Mouse (Mus musculus) spleen, adult 2 months (tissue): ENCODE data around the gene Prl8a1. TPM values are rescaled to one million over a fixed set of nuclear protein-coding genes. Genes with fewer than 3 reads are reported as not detected.

Source experiments
- DNase-seq, 2 experiments: peaks; one replicate each; pipeline versions ENCODE4 v3.0.0 to v3.0.0-alpha.2; 2012 to 2021; ENCODE audit warnings: low spot score in 2 of 2, low read depth in 1 of 2
- H3K27ac ChIP-seq: fragments of 200-500 bp; 2 replicates; pipeline ENCODE4 v1.5.1; 2012; ENCODE audit warnings: low read length, inconsistent platforms; ENCODE audit not compliant: insufficient read depth
- H3K27me3 ChIP-seq: fragments of 200-500 bp; 2 replicates; pipeline ENCODE4 v1.6.1; 2012; ENCODE audit warnings: mild to moderate bottlenecking, moderate library complexity, low read length, inconsistent platforms; ENCODE audit not compliant: control insufficient read depth, insufficient read depth
- H3K36me3 ChIP-seq: fragments of 200-500 bp; 2 replicates; pipeline ENCODE4 v1.6.1; 2012; ENCODE audit warnings: mild to moderate bottlenecking, low read length, inconsistent platforms; ENCODE audit not compliant: control insufficient read depth, insufficient read depth
- H3K4me1 ChIP-seq: fragments of 200-500 bp; 2 replicates; pipeline ENCODE4 v1.6.1; 2011; ENCODE audit warnings: inconsistent platforms; ENCODE audit not compliant: control insufficient read depth, insufficient read depth, insufficient read length
- H3K4me3 ChIP-seq: fragments of 200-500 bp; 2 replicates; pipeline ENCODE4 v1.5.1; 2011; ENCODE audit warnings: mild to moderate bottlenecking, inconsistent platforms; ENCODE audit not compliant: insufficient read depth, insufficient read length; ENCODE audit errors: extremely low read depth
- CTCF ChIP-seq: fragments of 200-500 bp; IDR thresholded peaks from 2 replicates; pipeline ENCODE4 v1.5.1; 2011; ENCODE audit warnings: mild to moderate bottlenecking, inconsistent platforms; ENCODE audit not compliant: insufficient read depth, insufficient read length, insufficient replicate concordance; ENCODE audit errors: extremely low read depth
- POLR2A ChIP-seq: fragments of 200-500 bp; IDR thresholded peaks from 2 replicates; pipeline ENCODE4 v1.6.1; 2011; ENCODE audit warnings: low read depth, low read length, inconsistent platforms
- WGBS: fragments of 180-500 bp; shearing (Covaris S2); methylation state at CpG from one replicate; pipeline ENCODE4 v1.1.7; 2018; 5-methylcytosine and 5-hydroxymethylcytosine counted together
- polyA plus RNA-seq: library from polyadenylated mRNA; depleted of rRNA; stranded (reverse); fragments of >200 nt; gene quantifications from 2 replicates; pipeline ENCODE4 v1.2.3, GENCODE M21; 2012; rRNA removed

Prl8a1 gene
- polyA plus RNA-seq, result not detected in 2 replicates

GRCm38 (mm10) chr13:27582071-27582470, at the start of gene Prl8a1:
Gene Prl8a1, minus strand, starts transcription at chr13:27582171.
- 78% methylated on average over 2 of the region's 2 CpGs for WGBS
- TF ChIP-seq CTCF (no peak), POLR2A (no peak)
- no peak for DNase-seq
- H3K27ac ChIP-seq, result no peak within 1 kb of the TSS
- H3K4me1 ChIP-seq, result no peaks in the 10 kb centered on the region
- H3K36me3 ChIP-seq, result no peaks in the 10 kb centered on the region
- no peak within 1 kb of the TSS for H3K4me3 ChIP-seq
- no peaks in the 10 kb centered on the region for H3K27me3 ChIP-seq

- H3K27me3 ChIP-seq, result no peaks in the 10 kb centered on the region
- no peak within 1 kb of the TSS for H3K4me3 ChIP-seq
- H3K4me1 ChIP-seq, result no peaks in the 10 kb centered on the region
- 67% methylated on average over 4 of the region's 4 CpGs for WGBS
- no peak for DNase-seq
- TF ChIP-seq POLR2A, result no peak
- TF ChIP-seq CTCF, result no peak
- H3K36me3 ChIP-seq, result no peaks in the 10 kb centered on the region
- no peak within 1 kb of the TSS for H3K27ac ChIP-seq
Observed at GRCm38 (mm10) chr13:27610482-27610881, 28.5 kb upstream of the Prl8a1 start, which contains the start of gene Prl7b1. Gene Prl7b1, minus strand, starts transcription at chr13:27610582.

- no peak for TF ChIP-seq CTCF
- TF ChIP-seq POLR2A, result no peak
- no peak within 1 kb of the TSS for H3K4me3 ChIP-seq
- no peaks in the 10 kb centered on the region for H3K4me1 ChIP-seq
- no peak for DNase-seq
- H3K36me3 ChIP-seq, result no peaks in the 10 kb centered on the region
- no peaks in the 10 kb centered on the region for H3K27me3 ChIP-seq
- WGBS, result 83% methylated on average over 2 of the region's 2 CpGs
- H3K27ac ChIP-seq, result no peak within 1 kb of the TSS
Observed at GRCm38 (mm10) chr13:27564506-27564905, 17.5 kb downstream of the Prl8a1 start, which contains the start of gene Prl8a9. Gene Prl8a9, minus strand, starts transcription at chr13:27564606.

- Histone ChIP-seq H3K4me3 (no peak overlapping the region), H3K27me3 (no peaks in the 10 kb centered on the region), H3K4me1 (no peaks in the 10 kb centered on the region), H3K27ac (no peak overlapping the region), H3K36me3 (no peaks in the 10 kb centered on the region)
- no peak for TF ChIP-seq CTCF
- no peak for TF ChIP-seq POLR2A
- DNase-seq, result no peak
Observed at GRCm38 (mm10) chr13:27553336-27553735, 28.6 kb downstream of the Prl8a1 start.

Other genes starting within 250 kb of the Prl8a1 start
- not detected in 2 replicates for gene Prl8a2, start 236.5 kb downstream of the Prl8a1 start, polyA plus RNA-seq
- gene Prl2b1, start 191.3 kb downstream of the Prl8a1 start, polyA plus RNA-seq, result not detected in 2 replicates
- not detected in 2 replicates for gene Prl8a6, start 143.5 kb downstream of the Prl8a1 start, polyA plus RNA-seq
- not detected in 2 replicates for gene Prl8a8, start 69.0 kb downstream of the Prl8a1 start, polyA plus RNA-seq
- not detected in 2 replicates for gene Prl8a9, start 17.6 kb downstream of the Prl8a1 start, polyA plus RNA-seq
- gene Prl7b1, start 28.4 kb upstream of the Prl8a1 start, polyA plus RNA-seq, result not detected in 2 replicates
- not detected in 2 replicates for gene Prl7a1, start 60.3 kb upstream of the Prl8a1 start, polyA plus RNA-seq
- gene Prl7a2, start 85.9 kb upstream of the Prl8a1 start, polyA plus RNA-seq, result not detected in 2 replicates
- gene Prl7d1, start 134.6 kb upstream of the Prl8a1 start, polyA plus RNA-seq, result not detected in 2 replicates
- not detected in 2 replicates for gene Prl7c1, start 198.6 kb upstream of the Prl8a1 start, polyA plus RNA-seq
- gene Prl2a1, start 219.5 kb upstream of the Prl8a1 start, polyA plus RNA-seq, result not detected in 2 replicates